Mouse (Mus musculus) neural tube, embryonic 11.5 days (tissue): ENCODE measurements around the gene Slc34a2. TPM values are rescaled to one million over a fixed set of nuclear protein-coding genes. Genes with fewer than 3 reads are reported as not detected.

Experiments used
- ATAC-seq: fragments of 200-750 bp; cut with Nextera tagmentation; 2 replicates; pipeline ENCODE4 v1.8.0; 2017; ENCODE audit warnings: moderate number of reproducible peaks, mild to moderate bottlenecking, moderate TSS enrichment, moderate library complexity; ENCODE audit not compliant: insufficient read depth, low FRiP score, low TSS enrichment
- DNase-seq: peaks from one replicate; pipeline ENCODE4 v3.0.0-alpha.2; 2015; ENCODE audit warnings: low spot score
- H3K27ac ChIP-seq: fragments of 300-500 bp; sonication (generic); 2 replicates; pipeline ENCODE4 v1.5.1; 2014; ENCODE audit warnings: low read depth, mild to moderate bottlenecking, low read length
- H3K27me3 ChIP-seq: fragments of 300-500 bp; sonication (generic); 2 replicates; pipeline ENCODE4 v1.6.1; 2014; ENCODE audit warnings: mild to moderate bottlenecking, low read length, mixed read lengths; ENCODE audit not compliant: control insufficient read depth, insufficient read depth
- H3K36me3 ChIP-seq: fragments of 300-500 bp; sonication (generic); 2 replicates; pipeline ENCODE4 v1.6.1; 2014; ENCODE audit warnings: mild to moderate bottlenecking, low read length, moderate library complexity, mixed read lengths; ENCODE audit not compliant: control insufficient read depth, insufficient read depth
- H3K4me1 ChIP-seq: fragments of 300-500 bp; sonication (generic); 2 replicates; pipeline ENCODE4 v1.6.1; 2014; ENCODE audit warnings: low read length, mixed read lengths; ENCODE audit not compliant: control insufficient read depth, insufficient read depth
- H3K4me2 ChIP-seq: fragments of 300-500 bp; sonication (generic); 2 replicates; pipeline ENCODE4 v1.6.1; 2014; ENCODE audit warnings: low read depth, mild to moderate bottlenecking, moderate library complexity
- H3K4me3 ChIP-seq: fragments of 300-500 bp; sonication (generic); 2 replicates; pipeline ENCODE4 v1.5.1; 2014; ENCODE audit warnings: low read depth, low read length
- H3K9ac ChIP-seq: fragments of 300-500 bp; sonication (generic); 2 replicates; pipeline ENCODE4 v1.6.1; 2014; ENCODE audit warnings: mild to moderate bottlenecking, low read length
- H3K9me3 ChIP-seq: fragments of 300-500 bp; sonication (generic); 2 replicates; pipeline ENCODE4 v1.6.1; 2016; ENCODE audit warnings: low read length; ENCODE audit not compliant: control insufficient read depth
- WGBS: fragments of 180-500 bp; shearing (Covaris S2); extraction: QIAGEN DNeasy Blood & Tissue Kit; methylation state at CpG from one replicate; pipeline ENCODE4 v1.1.7; 2014; 5-methylcytosine and 5-hydroxymethylcytosine counted together
- polyA plus RNA-seq: library from polyadenylated mRNA; unstranded; fragments of >200 nt; fragmentation: Nextera tagmentation; extraction: Ambion mirVana; gene quantifications from 2 replicates; pipeline ENCODE4 v1.2.1, GENCODE M21; 2014

The Slc34a2 gene
- not detected in 2 replicates for polyA plus RNA-seq

GRCm38 (mm10) chr5:53037781-53038180, at the start of gene Slc34a2:
Slc34a2 (plus strand) TSS chr5:53038081.
- no peak within 1 kb of the TSS for H3K4me2 ChIP-seq
- H3K4me3 ChIP-seq, result no peak within 1 kb of the TSS
- H3K27ac ChIP-seq, result no peak within 1 kb of the TSS
- H3K36me3 ChIP-seq, result no peaks in the 10 kb centered on the region
- ATAC-seq, result no peak
- no peak for DNase-seq
- H3K4me1 ChIP-seq, result no peaks in the 10 kb centered on the region
- no peaks in the 10 kb centered on the region for H3K27me3 ChIP-seq
- H3K9me3 ChIP-seq, result no peaks in the 10 kb centered on the region
- 92% methylated on average over 3 of the region's 3 CpGs for WGBS
- H3K9ac ChIP-seq, result no peak within 1 kb of the TSS

- Histone ChIP-seq H3K4me2 (no peak overlapping the region), H3K9ac (no peak overlapping the region), H3K9me3 (no peaks in the 10 kb centered on the region), H3K36me3 (no peaks in the 10 kb centered on the region), H3K27ac (no peak overlapping the region), H3K4me1 (no peaks in the 10 kb centered on the region), H3K4me3 (no peak overlapping the region), H3K27me3 (no peaks in the 10 kb centered on the region)
- DNase-seq, result no peak
- 89% methylated on average over 8 of the region's 8 CpGs for WGBS
- ATAC-seq, result no peak
Observed at GRCm38 (mm10) chr5:52990687-52991341, 47.1 kb upstream of the Slc34a2 start.

- no peaks in the 10 kb centered on the region for H3K4me1 ChIP-seq
- no peak overlapping the region for H3K27ac ChIP-seq
- ATAC-seq, result no peak
- 93% methylated on average over 11 of the region's 11 CpGs for WGBS
- no peaks in the 10 kb centered on the region for H3K27me3 ChIP-seq
- no peak for DNase-seq
- no peak overlapping the region for H3K4me2 ChIP-seq
- H3K4me3 ChIP-seq, result no peak overlapping the region
- no peaks in the 10 kb centered on the region for H3K9me3 ChIP-seq
- no peaks in the 10 kb centered on the region for H3K36me3 ChIP-seq
- H3K9ac ChIP-seq, result no peak overlapping the region
Observed at GRCm38 (mm10) chr5:52992210-52992897, 45.5 kb upstream of the Slc34a2 start.

- Histone ChIP-seq H3K27me3 (no peaks in the 10 kb centered on the region), H3K27ac (no peak overlapping the region), H3K4me1 (no peaks in the 10 kb centered on the region), H3K9me3 (no peaks in the 10 kb centered on the region), H3K36me3 (no peaks in the 10 kb centered on the region), H3K4me2 (no peak overlapping the region), H3K4me3 (no peak overlapping the region), H3K9ac (no peak overlapping the region)
- 91% methylated on average over 12 of the region's 12 CpGs for WGBS
- ATAC-seq, result no peak
- no peak for DNase-seq
Observed at GRCm38 (mm10) chr5:52993490-52994282, 44.2 kb upstream of the Slc34a2 start.

- Histone ChIP-seq H3K27me3 (no peaks in the 10 kb centered on the region), H3K4me2 (no peak overlapping the region), H3K4me3 (no peak overlapping the region), H3K36me3 (no peaks in the 10 kb centered on the region), H3K4me1 (no peaks in the 10 kb centered on the region), H3K9ac (no peak overlapping the region), H3K27ac (no peak overlapping the region), H3K9me3 (no peaks in the 10 kb centered on the region)
- WGBS, result 94% methylated on average over 4 of the region's 4 CpGs
- ATAC-seq, result no peak
- no peak for DNase-seq
Observed at GRCm38 (mm10) chr5:52995461-52995860, 42.4 kb upstream of the Slc34a2 start.

- H3K27ac ChIP-seq, result no peak overlapping the region
- ATAC-seq, result no peak
- H3K4me3 ChIP-seq, result no peak overlapping the region
- no peaks in the 10 kb centered on the region for H3K9me3 ChIP-seq
- H3K27me3 ChIP-seq, result no peaks in the 10 kb centered on the region
- no peaks in the 10 kb centered on the region for H3K36me3 ChIP-seq
- no peak for DNase-seq
- no peaks in the 10 kb centered on the region for H3K4me1 ChIP-seq
- no peak overlapping the region for H3K4me2 ChIP-seq
- 59% methylated on average over 3 of the region's 3 CpGs for WGBS
- no peak overlapping the region for H3K9ac ChIP-seq
Observed at GRCm38 (mm10) chr5:52996145-52996544, 41.7 kb upstream of the Slc34a2 start.

GRCm38 (mm10) chr5:52996601-52997000, 41.3 kb upstream of the Slc34a2 start:
- H3K36me3 ChIP-seq, result no peaks in the 10 kb centered on the region
- ATAC-seq (peak; percentile 55; the same call in 1 of the 2 replicates), DNase-seq (no peak)
- no peaks in the 10 kb centered on the region for H3K9me3 ChIP-seq
- no peaks in the 10 kb centered on the region for H3K27me3 ChIP-seq
- 37% methylated on average over 8 of the region's 8 CpGs for WGBS
- H3K4me3 ChIP-seq, result no peak overlapping the region
- no peak overlapping the region for H3K9ac ChIP-seq
- H3K4me2 ChIP-seq, result no peak overlapping the region
- no peak overlapping the region for H3K27ac ChIP-seq
- H3K4me1 ChIP-seq, result no peaks in the 10 kb centered on the region

- H3K9ac ChIP-seq, result no peak overlapping the region
- no peaks in the 10 kb centered on the region for H3K9me3 ChIP-seq
- H3K4me2 ChIP-seq, result no peak overlapping the region
- DNase-seq (no peak), ATAC-seq (peak; percentile 27; the same call in 1 of the 2 replicates)
- H3K27me3 ChIP-seq, result no peaks in the 10 kb centered on the region
- no peaks in the 10 kb centered on the region for H3K4me1 ChIP-seq
- H3K4me3 ChIP-seq, result no peak overlapping the region
- WGBS, result 83% methylated on average over 8 of the region's 11 CpGs
- H3K27ac ChIP-seq, result no peak overlapping the region
- no peaks in the 10 kb centered on the region for H3K36me3 ChIP-seq
Observed at GRCm38 (mm10) chr5:52997032-52997431, 40.8 kb upstream of the Slc34a2 start.
